Mouse (Mus musculus): ENCODE measurements at regions not wholly inside any gene's neighbourhood (a gene's known extent, or its start where the extent isn't known, plus 50 kb on each side); places are given as distances from the start of the nearest gene placed in this dataset.

DNA sequence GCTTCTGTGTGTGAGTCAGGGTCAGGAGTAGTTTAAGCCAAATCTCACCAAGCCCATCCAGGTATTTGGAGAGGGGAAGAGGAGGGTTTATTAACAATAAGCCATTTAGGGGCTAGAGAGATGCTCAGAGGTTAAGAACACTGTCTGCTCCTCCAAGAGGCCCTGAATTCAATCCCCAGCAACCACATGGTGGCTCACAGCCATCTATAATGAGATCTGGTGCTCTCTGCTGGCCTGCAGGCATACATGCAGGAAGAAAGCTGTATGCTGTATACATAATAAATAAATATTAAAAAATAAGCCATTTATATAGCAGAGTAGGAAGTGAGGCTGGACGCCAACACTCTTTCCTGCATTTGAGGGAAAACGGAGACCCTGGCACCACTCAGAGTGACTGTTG is 330.4 kb upstream of the Arglu1 start:
- no peaks in the 10 kb centered on the region for H3K4me1 ChIP-seq (ENCODE audit: control insufficient read depth in 1 of 2, insufficient read depth in 2 of 2)
- no peak overlapping the region for H3K4me3 ChIP-seq (replicated peaks in 1 of 3; ENCODE audit: low read depth in 2 of 3, low read length in 2 of 3, poor library complexity in 1 of 3)
- H3K4me2 ChIP-seq (ENCODE audit: insufficient read depth, low read depth, poor library complexity, severe bottlenecking) = no peak overlapping the region
- dilution Hi-C loops (cut with MboI; ENCODE audit: extremely low pct_ligation_motif_present, extremely low pct_unique_long_range_greater_than_20kb, low sequenced_read_pairs) = no loop called here
- DNase-seq (ENCODE audit: extremely low read depth) = no peak
- in situ Hi-C loops (cut with MboI; ENCODE audit: low pct_ligation_motif_present, low pct_unique_long_range_greater_than_20kb, low sequenced_read_pairs) = no loop called here
- H3K27me3 ChIP-seq (replicated peaks) = no peaks in the 10 kb centered on the region
- no peaks in the 10 kb centered on the region for H3K79me2 ChIP-seq (replicated peaks; ENCODE audit: control insufficient read depth, extremely low read depth, insufficient read depth, poor library complexity, severe bottlenecking)
- TF ChIP-seq MAZ (IDR thresholded peaks at IDR 0.05; ENCODE audit: low read depth, low read length) (no peak), UBTF (IDR thresholded peaks at IDR 0.05; ENCODE audit: low read depth, low read length) (no peak), NELFE (IDR thresholded peaks at IDR 0.05; ENCODE audit: low read depth, low read length) (no peak), RAD21 (IDR thresholded peaks at IDR 0.05; ENCODE audit: low read depth, low read length) (no peak), EP300 (IDR thresholded peaks at IDR 0.05; ENCODE audit: low read length) (no peak), JUND (conservative IDR thresholded peaks at IDR 0.05; ENCODE audit: low read depth, low read length) (no peak), PAX5 (IDR thresholded peaks at IDR 0.05; ENCODE audit: low read length) (no peak), USF2 (conservative IDR thresholded peaks at IDR 0.05; ENCODE audit: low read depth, low read length) (no peak), USF1 (IDR thresholded peaks at IDR 0.05; ENCODE audit: low read depth, low read length) (no peak)
- H3K9ac ChIP-seq (ENCODE audit: insufficient read depth, low read depth) = no peak overlapping the region
- peaks cover 56% of the 10 kb centered on the region for H3K9me3 ChIP-seq (replicated peaks; ENCODE audit: low read length)
- no peak overlapping the region for H3K27ac ChIP-seq (ENCODE audit: insufficient read depth, low read depth)
- no peaks in the 10 kb centered on the region for H3K36me3 ChIP-seq (replicated peaks in 1 of 2; ENCODE audit: control insufficient read depth in 1 of 2, insufficient read depth in 1 of 2, low read length in 1 of 2)

DNA sequence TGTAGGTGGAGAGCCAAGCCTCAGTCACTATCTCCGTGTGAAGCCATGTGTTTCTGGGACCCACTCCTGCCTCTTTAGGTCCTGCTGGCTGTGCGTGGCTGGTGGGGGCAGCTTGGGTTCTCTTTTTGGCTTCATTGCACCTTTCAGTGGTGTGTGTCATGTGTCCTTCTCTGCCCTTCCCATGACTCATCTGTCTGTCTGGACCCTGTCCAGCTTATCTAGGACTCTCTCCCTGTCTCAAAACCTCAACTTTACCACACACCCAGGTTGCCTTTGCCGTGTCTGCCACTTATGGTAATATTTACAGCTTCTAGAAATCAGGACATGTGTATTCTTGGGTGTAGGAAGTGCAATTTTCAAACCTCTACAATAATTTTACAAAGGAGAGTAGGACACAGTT is 329.9 kb upstream of the Arglu1 start:
- no peak for DNase-seq (ENCODE audit: extremely low read depth)
- no peak for TF ChIP-seq NELFE (IDR thresholded peaks at IDR 0.05; ENCODE audit: low read depth, low read length)
- TF ChIP-seq USF2 (conservative IDR thresholded peaks at IDR 0.05; ENCODE audit: low read depth, low read length) = no peak
- TF ChIP-seq TBP (conservative IDR thresholded peaks at IDR 0.05; ENCODE audit: low read depth, low read length) = no peak
- no peak for TF ChIP-seq USF1 (IDR thresholded peaks at IDR 0.05; ENCODE audit: low read depth, low read length)
- no peak for TF ChIP-seq EP300 (IDR thresholded peaks at IDR 0.05; ENCODE audit: low read length)
- no peak for TF ChIP-seq RCOR1 (conservative IDR thresholded peaks at IDR 0.05; ENCODE audit: low read depth, low read length)
- TF ChIP-seq ZMIZ1 (IDR thresholded peaks at IDR 0.05; ENCODE audit: low read depth, low read length) = no peak
- TF ChIP-seq ZKSCAN1 (IDR thresholded peaks at IDR 0.05; ENCODE audit: borderline replicate concordance, low read depth, low read length) = no peak
- TF ChIP-seq CHD1 (IDR thresholded peaks at IDR 0.05; ENCODE audit: low read depth, low read length) = no peak
- no peak for TF ChIP-seq E2F4 (IDR thresholded peaks at IDR 0.05; ENCODE audit: insufficient replicate concordance, low read depth, low read length)
- TF ChIP-seq MAX (IDR thresholded peaks at IDR 0.05; ENCODE audit: low read length) = no peak
- TF ChIP-seq MEF2A (IDR thresholded peaks at IDR 0.05; ENCODE audit: borderline replicate concordance, low read depth, low read length) = no peak
- no peak for TF ChIP-seq SIN3A (IDR thresholded peaks at IDR 0.05; ENCODE audit: low read length)
- no peak for TF ChIP-seq NRF1 (IDR thresholded peaks at IDR 0.05; ENCODE audit: low read depth, low read length)
- TF ChIP-seq HCFC1 (IDR thresholded peaks at IDR 0.05; ENCODE audit: low read depth, low read length) = no peak
- no peak for TF ChIP-seq BHLHE40 (IDR thresholded peaks at IDR 0.05; ENCODE audit: low read depth, low read length)
- no peak for TF ChIP-seq MYC (IDR thresholded peaks at IDR 0.05; ENCODE audit: low read depth, low read length)
- no peaks in the 10 kb centered on the region for H3K36me3 ChIP-seq (replicated peaks in 1 of 2; ENCODE audit: control insufficient read depth in 1 of 2, insufficient read depth in 1 of 2, low read length in 1 of 2)
- in situ Hi-C loops (cut with MboI; ENCODE audit: low pct_ligation_motif_present, low pct_unique_long_range_greater_than_20kb, low sequenced_read_pairs) = no loop called here
- no peaks in the 10 kb centered on the region for H3K79me2 ChIP-seq (replicated peaks; ENCODE audit: control insufficient read depth, extremely low read depth, insufficient read depth, poor library complexity, severe bottlenecking)
- no peak overlapping the region for H3K4me2 ChIP-seq (ENCODE audit: insufficient read depth, low read depth, poor library complexity, severe bottlenecking)
- no peak overlapping the region for H3K9ac ChIP-seq (ENCODE audit: insufficient read depth, low read depth)
- H3K27me3 ChIP-seq (replicated peaks) = no peaks in the 10 kb centered on the region
- no peak overlapping the region for H3K27ac ChIP-seq (ENCODE audit: insufficient read depth, low read depth)
- dilution Hi-C loops (cut with MboI; ENCODE audit: extremely low pct_ligation_motif_present, extremely low pct_unique_long_range_greater_than_20kb, low sequenced_read_pairs) = no loop called here
- no peak overlapping the region for H3K4me3 ChIP-seq (replicated peaks in 1 of 3; ENCODE audit: low read depth in 2 of 3, low read length in 2 of 3, poor library complexity in 1 of 3)
- H3K4me1 ChIP-seq (ENCODE audit: control insufficient read depth in 1 of 2, insufficient read depth in 2 of 2) = no peaks in the 10 kb centered on the region
- H3K9me3 ChIP-seq (replicated peaks; ENCODE audit: low read length) = peaks cover 53% of the 10 kb centered on the region

All from CH12.LX (cell line).